Mouse (Mus musculus) large intestine, adult 2 months (tissue): ENCODE data around the gene Zc3h13. TPM values are rescaled to one million over a fixed set of nuclear protein-coding genes. Genes with fewer than 3 reads are reported as not detected.

Experiments
- DNase-seq: peaks from one replicate; pipeline ENCODE4 v3.0.0-alpha.2; 2012; ENCODE audit warnings: low read depth, low spot score
- WGBS: fragments of 180-500 bp; shearing (Covaris S2); methylation state at CpG from one replicate; pipeline ENCODE4 v1.1.7; 2018; 5-methylcytosine and 5-hydroxymethylcytosine counted together
- polyA plus RNA-seq: library from polyadenylated mRNA; depleted of rRNA; stranded (reverse); fragments of >200 nt; gene quantifications from 2 replicates; pipeline ENCODE4 v1.2.3, GENCODE M21; 2012; rRNA removed

The Zc3h13 gene
- polyA plus RNA-seq, result 5.9 and 7.3 TPM in 2 replicates

DNA sequence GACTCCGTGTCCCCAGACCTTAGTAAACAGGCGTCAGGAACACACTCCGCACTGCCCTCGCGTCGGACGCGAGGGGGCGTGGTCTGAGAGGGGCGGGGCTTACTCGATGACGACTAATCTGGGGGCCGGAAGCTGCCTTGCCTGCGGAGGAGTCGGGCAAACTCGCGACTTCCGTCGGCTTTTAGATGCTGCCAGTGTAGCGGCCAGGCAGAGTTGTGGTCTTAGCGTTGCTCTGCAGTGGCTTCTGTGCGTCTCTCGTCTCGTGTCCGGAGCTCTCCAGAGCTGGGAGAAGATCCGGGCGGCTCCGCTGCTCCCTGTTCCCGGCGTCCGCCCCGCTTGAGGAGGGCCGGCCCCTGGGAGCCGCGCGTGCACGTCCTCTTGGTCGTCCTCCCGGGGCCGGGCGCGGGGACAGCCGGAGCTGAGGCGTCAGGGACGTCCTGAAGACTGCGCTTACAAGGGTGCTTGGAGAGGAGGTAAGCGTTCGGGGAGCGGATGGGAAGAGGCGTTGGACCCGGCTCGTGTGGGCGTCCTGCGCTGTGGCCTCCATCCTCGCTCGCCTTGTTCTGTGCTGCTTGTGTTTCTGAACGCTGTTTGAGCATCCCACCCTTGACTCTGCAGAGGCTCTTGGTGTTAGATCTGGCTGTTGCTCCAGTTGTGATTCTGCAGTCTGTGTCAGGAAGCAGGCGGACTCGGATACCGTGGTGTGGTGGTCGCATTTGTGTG lies at the start of gene Zc3h13:
Gene Zc3h13, plus strand, starts transcription at position 181 of the 723 bp plus-strand sequence.
- DNase-seq, result peak; percentile 78
- under 1% methylated on average over 61 of the region's 61 CpGs for WGBS

DNA sequence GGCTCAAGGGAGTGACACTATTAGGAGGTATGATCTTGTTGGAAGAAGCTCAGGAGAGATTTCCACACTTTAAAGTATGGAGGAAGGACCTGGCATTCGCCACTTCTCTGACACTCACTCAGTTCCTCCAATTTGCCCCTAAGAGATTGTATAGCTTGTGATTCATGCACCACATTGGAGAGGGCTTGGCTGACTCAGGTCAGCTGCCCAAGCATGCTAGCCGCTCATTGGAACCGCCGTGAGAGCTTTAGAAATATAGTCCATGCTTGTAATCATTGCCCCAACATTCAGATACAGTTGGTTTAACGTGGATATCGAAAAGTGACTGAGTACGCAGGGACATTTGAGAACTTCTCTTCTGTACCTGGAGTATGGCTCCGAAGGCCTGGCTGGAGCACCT lies 48.6 kb upstream of the Zc3h13 start:
- DNase-seq, result no peak
- 90% methylated on average over 8 of the region's 8 CpGs for WGBS

GRCm38 (mm10) chr14:75235955-75236635 lies 48.1 kb upstream of the Zc3h13 start:
- no peak for DNase-seq
- 67% methylated on average over 9 of the region's 9 CpGs for WGBS

DNA sequence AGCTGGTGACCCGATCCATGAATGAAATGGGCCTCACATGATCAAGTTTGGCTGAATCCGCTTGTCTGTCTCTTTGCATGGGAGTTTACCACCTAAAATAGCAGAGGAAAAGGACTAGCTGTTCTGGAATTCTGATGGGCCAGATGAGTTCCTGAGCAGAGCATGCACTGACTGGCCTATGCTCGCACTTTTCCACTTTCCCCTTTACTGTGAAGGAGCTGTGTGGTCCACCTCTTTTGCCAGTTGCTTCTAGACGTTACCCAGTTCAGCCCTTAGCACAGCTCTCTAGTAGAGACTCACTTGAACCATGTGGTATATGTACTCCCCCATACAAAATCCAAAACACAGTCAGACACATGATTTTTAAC lies 47.6 kb upstream of the Zc3h13 start:
- no peak for DNase-seq
- WGBS, result 80% methylated on average over 4 of the region's 4 CpGs

DNA sequence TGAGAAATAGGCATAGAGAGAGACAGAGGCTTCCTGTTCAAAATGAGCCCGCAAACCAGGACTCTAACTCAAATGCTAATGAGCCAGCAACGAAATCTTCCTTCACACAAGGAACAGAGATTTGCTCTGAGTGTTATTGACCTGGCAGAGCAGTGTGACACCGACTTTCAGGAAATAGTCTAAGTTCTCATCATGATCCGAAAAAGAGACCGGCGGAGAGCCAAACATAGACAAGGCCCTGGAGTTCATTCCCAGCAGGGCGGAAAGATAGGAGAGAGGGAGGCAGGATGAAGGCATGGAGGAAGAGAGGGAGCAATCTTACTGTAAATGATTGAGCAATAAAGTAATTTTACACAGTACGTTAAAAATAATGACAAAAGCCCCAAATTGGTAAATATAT lies 47.1 kb upstream of the Zc3h13 start:
- 76% methylated on average over 8 of the region's 8 CpGs for WGBS
- no peak for DNase-seq

- no peak for DNase-seq
- WGBS, result 65% methylated on average over 6 of the region's 6 CpGs
These were observed 46.0 kb upstream of the Zc3h13 start for GRCm38 (mm10) chr14:75238054-75238692.

DNA sequence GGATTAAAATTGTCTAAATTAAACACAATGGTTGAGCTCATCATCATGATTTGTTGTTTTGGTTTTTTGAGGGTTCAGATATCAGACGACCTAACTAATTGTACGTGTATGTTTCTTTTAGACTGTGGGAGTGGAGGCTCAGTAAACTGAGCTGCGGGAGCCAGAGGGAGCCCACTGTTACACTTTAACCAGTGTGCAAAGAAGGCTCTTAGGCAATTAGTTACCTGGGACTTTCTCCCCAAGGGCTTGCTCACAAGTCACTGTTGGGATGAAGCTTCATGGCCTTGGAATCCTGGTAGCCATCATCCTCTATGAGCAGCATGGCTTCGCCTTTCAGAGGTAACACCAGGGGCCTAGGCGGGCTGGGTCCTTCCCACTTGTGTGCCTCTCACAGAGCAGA lies 42.1 kb upstream of the Zc3h13 start, which contains the start of gene Cpb2:
Gene Cpb2, plus strand, starts transcription at position 201 of the 400 bp plus-strand sequence.
- 39% methylated on average over 5 of the region's 5 CpGs for WGBS
- DNase-seq, result no peak

- DNase-seq, result no peak
- WGBS, result 78% methylated on average over 11 of the region's 11 CpGs
These were observed 37.9 kb upstream of the Zc3h13 start for GRCm38 (mm10) chr14:75246024-75247000.

- no peak for DNase-seq
- WGBS, result 66% methylated on average over 3 of the region's 3 CpGs
These were observed 33.7 kb upstream of the Zc3h13 start for GRCm38 (mm10) chr14:75250432-75250831.

GRCm38 (mm10) chr14:75256521-75256920 lies 27.7 kb upstream of the Zc3h13 start:
- WGBS, result 34% methylated on average over 5 of the region's 5 CpGs
- DNase-seq, result no peak

GRCm38 (mm10) chr14:75269531-75269930 lies 14.6 kb upstream of the Zc3h13 start:
- WGBS, result 84% methylated on average over 5 of the region's 5 CpGs
- no peak for DNase-seq

- 87% methylated on average over 6 of the region's 6 CpGs for WGBS
- DNase-seq, result no peak
These were observed 4.5 kb upstream of the Zc3h13 start for GRCm38 (mm10) chr14:75279716-75280115.

DNA sequence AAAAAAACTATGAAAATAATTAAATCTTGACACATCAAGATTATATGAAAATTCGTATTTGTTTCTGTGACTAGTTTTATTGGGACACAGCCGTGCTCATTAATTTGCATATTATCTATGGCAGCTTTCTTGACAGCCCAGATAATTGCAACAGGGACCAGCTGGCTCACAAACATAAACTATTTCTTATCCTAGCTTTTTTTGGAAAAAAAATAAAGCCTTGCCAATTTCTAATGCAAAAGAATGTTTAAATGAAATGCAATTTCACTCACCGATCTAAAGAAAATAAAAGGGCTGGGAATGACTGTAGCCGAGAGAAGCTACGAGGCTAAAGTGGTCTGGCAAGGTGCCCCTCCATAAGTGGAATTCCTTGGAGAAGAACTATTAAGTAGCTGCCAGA lies 3.8 kb upstream of the Zc3h13 start:
- DNase-seq, result no peak
- 57% methylated on average over 5 of the region's 5 CpGs for WGBS

DNA sequence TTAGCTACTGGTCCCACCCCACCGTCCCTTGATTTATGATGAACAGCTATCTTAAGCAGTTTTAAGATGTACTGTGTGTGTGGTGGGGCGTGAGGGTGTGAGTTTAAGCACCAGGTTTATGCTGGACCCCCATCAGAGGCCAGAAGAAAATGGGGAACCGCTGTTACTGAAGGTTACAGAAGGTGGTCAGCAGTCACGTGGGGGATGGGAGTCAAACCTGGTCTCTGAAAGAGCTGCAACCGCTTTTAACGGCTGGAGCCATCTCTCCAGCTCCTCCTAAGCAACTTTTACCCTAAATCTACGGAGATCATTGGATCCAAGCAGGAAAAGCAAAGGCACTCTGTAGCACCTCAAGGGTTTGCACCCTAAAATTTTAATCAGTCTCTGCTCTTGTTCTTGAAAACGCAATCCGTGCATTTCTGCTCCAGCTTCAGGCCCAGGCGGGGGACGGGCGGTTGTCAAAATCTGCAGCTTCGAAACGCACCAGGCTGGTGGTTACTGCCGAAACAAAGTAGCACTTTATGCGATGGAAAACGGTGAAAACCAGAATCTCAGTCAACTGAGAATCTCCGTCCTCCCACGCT lies 472 bp upstream of the Zc3h13 start:
- 4% methylated on average over 19 of the region's 19 CpGs for WGBS

DNA sequence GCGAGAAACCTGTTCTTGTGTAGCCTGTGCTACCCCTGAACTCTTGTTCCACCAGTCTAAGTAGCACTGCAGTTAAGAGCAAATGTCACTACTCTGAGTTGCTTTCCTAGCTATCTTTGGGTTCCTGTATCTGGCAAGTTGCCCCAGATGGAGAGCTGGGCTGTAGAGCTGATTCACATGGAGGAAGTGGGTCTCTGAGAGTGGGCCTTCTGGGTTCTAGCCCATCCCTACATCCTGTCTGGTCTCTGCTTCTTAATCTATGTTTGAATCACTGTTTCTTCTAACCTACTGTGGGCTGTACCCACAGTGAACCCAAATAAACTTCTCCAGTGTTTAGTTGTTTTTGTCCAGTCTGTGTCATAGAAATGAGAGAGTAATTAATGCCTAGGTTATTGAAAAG lies 16.9 kb downstream of the Zc3h13 start:
- whole genome bisulfite sequencing, result 85% methylated on average over 1 of the region's 1 CpGs
- DNase-seq, result no peak

More for the DNA sequence above, 472 bp upstream of the Zc3h13 start:
- DNase-seq, result no peak

GRCm38 (mm10) chr14:75303807-75304206 lies 19.6 kb downstream of the Zc3h13 start:
- 46% methylated on average over 5 of the region's 5 CpGs for WGBS
- no peak for DNase-seq

DNA sequence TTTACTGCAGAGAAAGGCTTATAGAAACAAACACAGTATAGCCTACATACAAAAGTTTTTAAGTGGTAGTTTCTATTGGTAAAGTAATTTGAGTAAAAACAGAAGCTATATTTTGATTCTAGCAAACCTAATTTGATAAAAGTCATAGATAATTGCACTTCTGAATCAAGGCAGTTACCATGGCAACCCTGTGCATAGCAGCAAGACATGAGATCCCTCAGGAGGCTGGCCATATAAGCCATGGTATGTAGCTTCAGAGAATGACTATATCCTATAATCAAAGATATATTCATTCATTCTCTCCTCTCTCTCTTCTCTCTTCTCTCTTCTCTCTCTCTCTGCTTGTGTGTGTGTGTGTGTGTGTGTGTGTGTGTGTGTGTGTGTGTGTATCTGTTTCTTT lies 23.7 kb downstream of the Zc3h13 start:
- DNase-seq, result no peak

DNA sequence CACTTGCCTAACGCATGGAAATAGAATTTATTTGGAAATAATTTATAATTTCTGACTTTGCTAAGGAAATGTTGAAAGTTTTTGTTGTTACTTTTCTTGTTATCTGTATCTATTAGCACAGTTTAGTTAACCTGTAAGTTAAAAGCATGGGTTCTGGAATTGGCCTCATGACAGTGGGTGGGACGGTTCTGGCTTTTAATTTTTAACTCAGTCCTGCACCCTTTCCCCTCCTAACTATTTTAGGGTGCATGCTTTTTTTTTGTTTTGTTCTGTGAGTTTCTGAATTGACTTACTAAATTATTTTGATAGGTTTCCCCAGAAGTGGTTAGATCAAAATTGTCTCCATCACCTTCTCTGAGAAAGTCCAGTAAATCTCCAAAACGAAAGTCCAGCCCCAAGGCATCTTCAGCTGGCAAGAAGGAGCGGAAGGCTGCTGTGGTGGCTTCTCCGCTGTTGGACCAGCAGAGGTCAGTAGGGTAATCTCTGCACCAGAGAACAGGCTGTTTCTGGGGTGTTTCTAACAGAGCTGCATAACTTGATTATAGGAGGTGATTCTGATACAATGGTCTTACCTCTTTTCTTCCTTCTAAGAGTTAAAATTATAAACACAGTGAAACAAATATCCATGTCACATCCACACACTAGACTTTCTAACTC lies 25.3 kb downstream of the Zc3h13 start:
- DNase-seq, result no peak
- WGBS, result 73% methylated on average over 5 of the region's 5 CpGs

DNA sequence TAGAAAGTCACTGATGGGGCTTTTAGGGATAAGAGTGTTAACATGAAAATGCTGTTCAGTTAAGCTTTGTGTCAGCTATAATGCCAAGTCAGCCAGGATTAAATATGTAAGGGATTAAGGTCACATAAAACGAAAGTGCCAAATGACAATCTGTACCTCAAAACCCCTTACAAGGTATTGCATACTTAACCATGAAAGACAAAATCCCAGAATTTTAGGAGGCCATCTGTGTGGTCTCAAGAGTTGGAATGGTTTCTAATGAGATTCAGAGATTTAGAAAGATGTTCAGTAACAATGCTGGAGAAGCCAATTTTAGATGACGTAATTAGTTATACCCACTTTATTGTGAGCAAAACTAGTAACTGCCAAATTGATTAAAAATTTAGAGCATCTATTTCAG lies 30.3 kb downstream of the Zc3h13 start:
- WGBS, result 84% methylated on average over 2 of the region's 2 CpGs

More for the DNA sequence above, 30.3 kb downstream of the Zc3h13 start:
- no peak for DNase-seq
